Comparison of ENCODE assay signal across 12 mouse cellular contexts in the genomic region with DNA sequence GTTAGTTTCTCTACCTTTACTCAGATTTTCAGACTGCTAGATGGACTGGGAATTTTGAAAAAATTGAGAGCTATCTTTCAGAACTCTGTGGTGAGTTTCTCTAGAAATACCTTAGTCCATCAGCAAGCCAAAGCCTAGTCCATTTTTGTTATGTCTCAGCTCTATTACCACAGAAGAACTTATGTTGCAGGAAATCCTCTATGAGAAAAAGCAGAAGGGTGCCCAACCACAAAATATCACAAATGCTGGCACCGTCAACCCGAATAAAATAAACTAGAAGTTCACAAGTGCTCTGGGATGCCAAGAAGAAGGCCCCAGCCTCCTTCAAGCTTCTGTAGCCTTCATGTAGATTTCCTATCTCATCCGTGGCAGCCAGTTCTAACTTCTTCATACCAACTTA.
"Had no signal": no experiment of that assay in that cellular context is flagged by ENCODE, and none has a peak within 500 bp of the region (broad histone marks: within the 10 kb centered on the region; RNA-seq: fewer than 3 reads in every experiment).

No protein-coding gene starts in this region.

- DNase-seq: gastrocnemius, adult 2 months; gastrocnemius, postnatal 10 days; gastrocnemius, postnatal 25 days; heart, adult 11 months; heart, adult 2 months; heart, postnatal 36 days; kidney, postnatal 25 days; liver; liver, embryonic 13.5 days had no signal

- ATAC-seq: hindbrain, embryonic 16.5 days; intestine, embryonic 15.5 days; intestine, postnatal 0 days had no signal
